Mouse (Mus musculus) stomach, embryonic 16.5 days (tissue): Measurements from ENCODE around the gene Larp4. TPM values are rescaled to one million over a fixed set of nuclear protein-coding genes. Genes with fewer than 3 reads are reported as not detected.

Experiments used
- ATAC-seq: fragments of 200-750 bp; cut with Nextera tagmentation; 2 replicates; pipeline ENCODE4 v1.8.0; 2017; ENCODE audit warnings: moderate number of reproducible peaks, moderate TSS enrichment; ENCODE audit not compliant: insufficient read depth, low FRiP score
- H3K27ac ChIP-seq: fragments of 300-500 bp; sonication (generic); 2 replicates; pipeline ENCODE4 v1.5.1; 2014; ENCODE audit warnings: low read length
- H3K27me3 ChIP-seq: fragments of 300-500 bp; sonication (generic); 2 replicates; pipeline ENCODE4 v1.6.1; 2014; ENCODE audit warnings: low read length, control low read depth, mixed read lengths; ENCODE audit not compliant: control insufficient read depth, insufficient read depth
- H3K36me3 ChIP-seq: fragments of 300-500 bp; sonication (generic); 2 replicates; pipeline ENCODE4 v1.6.1; 2014; ENCODE audit warnings: low read length; ENCODE audit not compliant: control insufficient read depth, insufficient read depth
- H3K4me1 ChIP-seq: fragments of 300-500 bp; sonication (generic); 2 replicates; pipeline ENCODE4 v1.6.1; 2014; ENCODE audit warnings: low read length, control low read depth, mixed read lengths; ENCODE audit not compliant: control insufficient read depth, insufficient read depth
- H3K4me2 ChIP-seq: fragments of 300-500 bp; sonication (generic); 2 replicates; pipeline ENCODE4 v1.6.1; 2014; ENCODE audit warnings: low read depth, low read length, mixed read lengths
- H3K4me3 ChIP-seq: fragments of 300-500 bp; sonication (generic); replicated peaks from 2 replicates; pipeline ENCODE4 v1.5.1; 2014; ENCODE audit warnings: mild to moderate bottlenecking, low read length
- H3K9ac ChIP-seq: fragments of 300-500 bp; sonication (generic); 2 replicates; pipeline ENCODE4 v1.6.1; 2014; ENCODE audit warnings: low read length
- H3K9me3 ChIP-seq: fragments of 300-500 bp; sonication (generic); replicated peaks from 2 replicates; pipeline ENCODE4 v1.6.1; 2016; ENCODE audit warnings: low read length, control low read depth; ENCODE audit not compliant: control insufficient read depth
- WGBS: fragments of 180-500 bp; shearing (Covaris S2); extraction: QIAGEN DNeasy Blood & Tissue Kit; methylation state at CpG from one replicate; pipeline ENCODE4 v1.1.7; 2014; 5-methylcytosine and 5-hydroxymethylcytosine counted together
- polyA plus RNA-seq: library from polyadenylated mRNA; unstranded; fragments of >200 nt; fragmentation: Nextera tagmentation; extraction: Ambion mirVana; gene quantifications from 2 replicates; pipeline ENCODE4 v1.2.1, GENCODE M21; 2015

The Larp4 gene
- polyA plus RNA-seq, 1 experiment from 2014 or later, result 37.4 TPM

DNA sequence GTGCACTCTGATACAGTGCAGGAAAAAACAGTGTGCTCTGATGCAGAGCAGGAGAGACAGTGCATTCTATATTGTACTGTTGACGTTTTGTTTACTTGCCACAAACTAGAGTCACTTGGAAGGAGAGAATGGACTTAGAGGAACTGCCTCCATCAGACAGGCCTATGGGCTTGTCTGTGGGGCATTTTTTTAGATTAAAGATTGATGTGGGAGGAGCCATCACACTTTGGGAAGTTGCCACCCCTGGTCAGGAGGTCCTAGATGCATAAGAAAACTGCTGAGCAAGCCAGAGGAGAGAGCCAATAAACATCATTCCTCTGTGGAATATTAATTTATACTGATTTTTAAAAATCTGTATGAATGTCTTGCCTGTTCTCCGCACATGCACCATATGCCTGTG is 58.3 kb downstream of the Larp4 start:
- no peak overlapping the region for H3K27ac ChIP-seq
- peaks cover 4% of the 10 kb centered on the region; the same call in 1 of the 2 replicates for H3K4me1 ChIP-seq
- H3K4me2 ChIP-seq, result no peak overlapping the region
- H3K9me3 ChIP-seq, result no peaks in the 10 kb centered on the region
- H3K27me3 ChIP-seq, result no peaks in the 10 kb centered on the region
- no peak overlapping the region for H3K4me3 ChIP-seq
- no peak for ATAC-seq
- 67% methylated on average over 2 of the region's 2 CpGs for WGBS
- H3K9ac ChIP-seq, result no peak overlapping the region
- no peaks in the 10 kb centered on the region for H3K36me3 ChIP-seq

DNA sequence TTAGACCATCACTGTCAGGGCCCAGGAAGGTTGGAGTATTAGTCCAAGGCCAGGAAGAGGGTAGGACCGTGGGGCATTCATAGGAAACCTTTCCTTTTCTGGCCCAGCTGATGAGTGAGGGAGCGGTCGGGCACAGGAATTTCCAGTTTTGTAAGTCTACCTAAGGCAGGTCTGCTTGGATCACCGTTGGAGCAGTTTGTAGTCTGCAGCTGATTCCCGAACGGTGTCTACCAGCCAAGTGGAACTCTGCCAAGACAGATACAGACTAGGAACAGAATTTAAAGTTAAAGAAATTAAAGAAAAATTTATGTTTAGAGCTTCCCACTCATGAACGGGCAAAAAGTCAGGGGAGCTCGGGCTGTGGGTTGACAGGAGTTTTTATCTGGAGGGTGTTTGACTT is 59.6 kb downstream of the Larp4 start:
- Histone ChIP-seq H3K36me3 (no peaks in the 10 kb centered on the region), H3K4me3 (no peak overlapping the region), H3K4me1 (peaks cover 4% of the 10 kb centered on the region; the same call in 1 of the 2 replicates), H3K27me3 (no peaks in the 10 kb centered on the region), H3K9me3 (no peaks in the 10 kb centered on the region), H3K4me2 (no peak overlapping the region), H3K9ac (no peak overlapping the region), H3K27ac (0 out of 2 replicates have a peak overlapping the region, but pooled peaks have one; percentile 18)
- WGBS, result 48% methylated on average over 8 of the region's 8 CpGs
- ATAC-seq, result peak; percentile 66; the same call in 1 of the 2 replicates

DNA sequence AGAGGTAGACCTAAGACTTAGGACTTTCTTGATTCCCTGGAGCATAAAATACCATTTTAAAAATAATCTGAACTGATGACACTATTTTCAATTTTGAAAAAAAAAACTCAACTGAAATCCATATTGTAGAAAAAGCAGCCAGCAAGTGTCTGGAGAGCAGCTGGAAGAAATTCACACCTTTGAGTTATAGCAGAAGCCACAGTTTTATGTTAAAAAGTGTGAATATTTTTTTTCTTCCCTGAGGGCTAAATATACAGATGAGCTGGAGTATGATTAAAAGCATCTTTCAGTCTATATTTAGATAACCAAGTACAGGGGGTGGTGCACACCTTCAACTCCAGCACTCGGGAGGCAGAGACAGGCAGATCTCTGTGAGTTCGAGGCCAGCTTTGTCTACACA is 60.0 kb downstream of the Larp4 start:
- Histone ChIP-seq H3K9ac (no peak overlapping the region), H3K9me3 (no peaks in the 10 kb centered on the region), H3K27ac (no peak overlapping the region), H3K4me3 (no peak overlapping the region), H3K4me1 (peaks cover 4% of the 10 kb centered on the region; the same call in 1 of the 2 replicates), H3K27me3 (no peaks in the 10 kb centered on the region), H3K4me2 (no peak overlapping the region), H3K36me3 (no peaks in the 10 kb centered on the region)
- no peak for ATAC-seq
- 83% methylated on average over 2 of the region's 2 CpGs for WGBS

DNA sequence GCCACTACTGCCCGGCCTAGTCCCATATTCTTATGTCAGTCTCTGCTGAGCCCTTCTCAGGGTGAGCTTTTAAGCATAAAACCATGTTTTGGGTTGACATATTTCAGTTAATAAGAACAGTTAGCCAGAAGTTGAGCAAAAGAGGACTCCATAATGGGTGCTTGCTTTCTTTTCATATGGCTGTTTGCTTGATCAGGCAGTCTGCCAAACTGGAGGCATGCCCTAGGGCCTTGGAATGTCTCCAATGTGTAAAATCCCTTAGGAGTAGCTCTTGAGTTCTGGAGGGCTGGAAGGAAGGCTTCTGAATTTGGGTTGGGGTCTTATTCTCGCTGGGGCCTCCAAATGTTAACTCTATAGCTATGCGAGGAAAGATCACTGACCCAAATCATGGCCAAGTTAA is 62.7 kb downstream of the Larp4 start:
- Histone ChIP-seq H3K27me3 (no peaks in the 10 kb centered on the region), H3K9me3 (no peaks in the 10 kb centered on the region), H3K4me3 (no peak overlapping the region), H3K9ac (no peak overlapping the region), H3K27ac (no peak overlapping the region), H3K4me2 (no peak overlapping the region), H3K4me1 (peaks cover 4% of the 10 kb centered on the region; the same call in 1 of the 2 replicates), H3K36me3 (no peaks in the 10 kb centered on the region)
- no peak for ATAC-seq
- WGBS, result 91% methylated on average over 3 of the region's 3 CpGs

DNA sequence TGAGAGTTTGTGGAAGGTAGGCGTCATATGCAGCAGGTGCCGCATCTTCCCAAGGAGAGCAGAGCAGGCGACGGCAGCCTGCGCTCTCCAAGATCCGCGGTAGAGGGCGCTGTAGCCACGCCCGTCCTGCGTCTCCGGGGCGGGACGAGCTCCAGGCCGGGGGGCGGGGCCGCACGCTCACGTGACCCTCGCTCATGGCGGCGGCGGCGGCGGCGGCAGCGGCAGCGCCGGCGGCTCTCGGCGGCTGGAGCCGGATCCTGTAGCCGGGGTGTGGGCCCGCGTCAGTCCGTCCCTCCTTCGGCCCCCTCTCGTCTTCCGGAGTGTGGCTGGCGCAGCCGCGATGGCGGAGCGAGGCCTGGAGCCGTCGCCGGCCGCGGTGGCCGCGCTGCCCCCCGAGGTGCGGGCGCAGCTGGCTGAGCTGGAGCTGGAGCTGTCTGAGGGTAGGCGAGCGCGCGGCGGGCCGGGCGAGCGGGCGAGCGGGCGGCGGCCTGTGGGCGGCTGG is 68.7 kb downstream of the Larp4 start, which contains the start of gene Dip2b:
Dip2b (plus strand) TSS at position 195 of the 502 bp plus-strand sequence.
- ATAC-seq, result peak; percentile 91
- WGBS, result under 1% methylated on average over 54 of the region's 68 CpGs
- Histone ChIP-seq H3K4me2 (peak within 1 kb of the TSS; percentile 63), H3K4me1 (peaks cover 22% of the 10 kb centered on the region), H3K36me3 (no peaks in the 10 kb centered on the region), H3K9ac (peak within 1 kb of the TSS; percentile 98), H3K27me3 (no peaks in the 10 kb centered on the region), H3K27ac (peak within 1 kb of the TSS; percentile 95), H3K4me3 (peak within 1 kb of the TSS; percentile 77), H3K9me3 (no peaks in the 10 kb centered on the region)

DNA sequence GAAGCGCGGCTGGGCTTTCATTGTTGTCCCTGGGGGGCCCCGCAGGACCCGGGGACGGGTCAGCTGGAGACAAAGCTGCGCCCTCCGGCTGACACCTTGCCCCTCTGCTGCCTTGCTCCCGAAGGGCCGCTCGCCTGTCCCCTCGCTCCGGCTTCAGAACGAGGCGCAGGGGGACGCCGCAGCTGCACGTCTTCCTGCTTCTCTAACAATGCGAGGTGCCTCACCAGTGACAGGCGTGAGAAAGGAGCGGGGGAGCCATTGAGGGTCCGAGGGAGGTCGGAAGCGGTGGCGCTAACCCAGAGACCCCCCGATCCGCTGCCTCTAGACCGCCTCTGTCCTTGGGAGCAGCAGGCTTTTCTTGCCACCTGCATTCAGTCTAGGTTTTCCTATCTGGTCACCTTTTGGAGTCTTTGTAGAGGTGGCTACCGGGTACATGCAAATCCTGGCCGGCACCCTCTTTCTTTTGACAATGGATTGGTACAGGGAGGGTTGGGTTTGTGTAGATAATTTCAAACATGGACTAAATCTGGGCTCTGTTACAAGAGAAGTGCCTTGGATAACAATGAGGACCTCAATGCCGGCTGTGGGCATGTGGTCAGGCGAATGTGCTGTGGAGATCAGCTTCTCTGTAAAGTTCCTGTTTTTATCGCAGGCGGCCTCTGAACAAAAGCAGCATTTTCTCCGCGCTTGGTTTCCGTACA is 69.3 kb downstream of the Larp4 start:
- no peaks in the 10 kb centered on the region for H3K9me3 ChIP-seq
- H3K4me2 ChIP-seq, result peak overlapping the region; percentile 63
- H3K27ac ChIP-seq, result peak overlapping the region; percentile 95
- ATAC-seq, result peak; percentile 33
- H3K36me3 ChIP-seq, result no peaks in the 10 kb centered on the region
- under 1% methylated on average over 36 of the region's 36 CpGs for WGBS
- H3K9ac ChIP-seq, result peak overlapping the region; percentile 98
- peaks cover 22% of the 10 kb centered on the region for H3K4me1 ChIP-seq
- peak overlapping the region; percentile 77 for H3K4me3 ChIP-seq
- H3K27me3 ChIP-seq, result no peaks in the 10 kb centered on the region

DNA sequence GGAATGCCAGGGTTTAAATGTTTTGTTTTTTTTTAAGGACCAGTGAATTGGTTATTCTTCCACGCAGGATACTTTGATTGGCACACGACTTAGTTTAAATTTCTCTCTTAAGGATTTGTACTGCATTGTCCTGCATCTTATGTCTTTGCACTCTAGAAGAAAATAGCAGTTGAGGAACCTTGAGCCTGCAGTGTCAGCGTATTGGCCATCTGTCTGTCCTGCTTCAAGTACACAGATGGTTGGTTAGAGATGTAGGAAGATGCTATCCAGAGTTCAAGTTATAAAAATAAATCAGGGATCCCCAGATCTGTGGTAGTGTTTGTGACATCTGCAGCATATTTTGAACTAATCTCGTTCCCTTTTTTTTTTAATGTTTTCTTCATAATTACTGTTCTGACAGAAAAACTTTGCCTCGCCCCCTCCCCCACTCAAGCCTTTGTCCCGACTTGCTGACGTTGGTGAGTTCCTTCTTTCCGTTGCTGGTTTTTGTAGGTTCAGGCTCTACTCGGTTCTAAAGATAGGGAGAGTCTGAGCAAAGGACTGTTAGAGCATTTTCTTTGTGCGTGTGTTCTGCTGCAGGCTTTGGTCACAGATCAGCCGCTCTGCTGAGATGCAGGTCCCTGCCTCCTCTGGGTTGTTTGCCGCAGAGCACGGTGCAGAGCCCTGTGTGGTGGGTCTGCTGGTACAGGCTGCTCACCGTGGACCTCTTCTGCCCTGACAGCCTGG is 70.8 kb downstream of the Larp4 start:
- Histone ChIP-seq H3K9me3 (no peaks in the 10 kb centered on the region), H3K4me3 (peak overlapping the region; percentile 24), H3K27ac (peak overlapping the region; percentile 56), H3K9ac (peak overlapping the region; percentile 13), H3K4me2 (peak overlapping the region; percentile 63), H3K4me1 (peaks cover 27% of the 10 kb centered on the region), H3K27me3 (no peaks in the 10 kb centered on the region), H3K36me3 (no peaks in the 10 kb centered on the region)
- ATAC-seq, result no peak
- WGBS, result 31% methylated on average over 14 of the region's 14 CpGs

DNA sequence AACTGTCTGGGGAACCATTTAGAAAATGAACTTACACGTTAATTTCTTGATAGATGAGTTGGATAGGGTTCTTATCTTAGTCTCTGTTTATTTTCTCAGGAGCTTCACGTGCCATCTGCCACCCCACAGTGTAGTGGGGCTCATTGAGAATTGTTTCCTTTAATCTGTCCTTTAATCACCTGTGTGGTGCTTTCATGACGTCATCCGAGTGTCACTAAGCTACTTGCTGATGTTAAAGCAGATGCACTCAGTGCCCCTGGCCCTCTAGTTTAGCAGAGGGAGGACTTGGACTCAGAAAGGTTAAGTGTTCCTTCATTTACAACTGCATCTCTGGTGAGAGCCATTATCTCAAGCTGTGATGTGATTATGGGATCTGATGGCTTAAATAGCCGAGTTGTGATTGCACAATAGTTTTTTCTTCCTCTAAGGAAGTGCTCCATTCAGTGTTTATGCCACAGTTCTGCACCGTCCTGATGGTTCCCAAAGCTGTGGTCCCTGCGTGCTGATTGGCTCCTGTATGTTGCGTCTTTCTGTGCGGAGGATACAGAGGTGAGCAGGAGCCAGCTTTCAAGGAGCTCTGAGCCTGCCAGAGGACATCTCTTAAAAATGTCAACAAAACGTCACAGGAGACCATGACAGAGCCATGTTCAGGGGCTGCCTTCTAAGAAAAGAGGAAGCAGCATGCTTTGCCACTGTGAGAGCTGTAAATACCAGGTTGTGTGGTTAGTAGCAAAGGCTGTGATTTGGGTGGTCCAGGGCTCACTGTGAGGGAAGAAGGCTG is 71.6 kb downstream of the Larp4 start:
- no peaks in the 10 kb centered on the region for H3K9me3 ChIP-seq
- peak overlapping the region; percentile 24 for H3K4me3 ChIP-seq
- no peak for ATAC-seq
- H3K4me2 ChIP-seq, result peak overlapping the region; percentile 63
- WGBS, result 33% methylated on average over 10 of the region's 10 CpGs
- peak overlapping the region; percentile 56 for H3K27ac ChIP-seq
- peaks cover 32% of the 10 kb centered on the region for H3K4me1 ChIP-seq
- H3K27me3 ChIP-seq, result no peaks in the 10 kb centered on the region
- peak overlapping the region; percentile 13 for H3K9ac ChIP-seq
- no peaks in the 10 kb centered on the region for H3K36me3 ChIP-seq
